Mouse (Mus musculus) cortical plate, adult 2 months (tissue): ENCODE data around the gene Hmgn1. TPM values are rescaled to one million over a fixed set of nuclear protein-coding genes. Genes with fewer than 3 reads are reported as not detected.
A peak's percentile ranks its signal among the peaks of the same experiment; 100 is the strongest.

ENCODE experiments used
- H3K27ac ChIP-seq: fragments of 200-500 bp; 2 replicates; pipeline ENCODE4 v1.5.1; 2012; ENCODE audit warnings: low read length, control low read depth, inconsistent platforms; ENCODE audit not compliant: insufficient read depth
- H3K4me1 ChIP-seq: fragments of 200-500 bp; 2 replicates; pipeline ENCODE4 v1.6.1; 2011; ENCODE audit warnings: low read length; ENCODE audit not compliant: control insufficient read depth, insufficient read depth
- H3K4me3 ChIP-seq: fragments of 200-500 bp; 2 replicates; pipeline ENCODE4 v1.5.1; 2011; ENCODE audit warnings: mild to moderate bottlenecking, low read length, control low read depth; ENCODE audit not compliant: insufficient read depth
- CTCF ChIP-seq: fragments of 200-500 bp; IDR thresholded peaks from 2 replicates; pipeline ENCODE4 v1.5.1; 2011; ENCODE audit warnings: mild to moderate bottlenecking, control low read depth, low read length; ENCODE audit not compliant: insufficient read depth; ENCODE audit errors: extremely low read depth
- POLR2A ChIP-seq: fragments of 200-500 bp; IDR thresholded peaks from 2 replicates; pipeline ENCODE4 v1.6.1; 2011; ENCODE audit warnings: mild to moderate bottlenecking, low read length, control low read depth; ENCODE audit not compliant: insufficient read depth; ENCODE audit errors: extremely low read depth
- polyA plus RNA-seq: library from polyadenylated mRNA; depleted of rRNA; stranded (reverse); fragments of >200 nt; gene quantifications from 2 replicates; pipeline ENCODE4 v1.2.3, GENCODE M21; 2012

Gene Hmgn1
- polyA plus RNA-seq, 1 experiment: 70.3 TPM

DNA sequence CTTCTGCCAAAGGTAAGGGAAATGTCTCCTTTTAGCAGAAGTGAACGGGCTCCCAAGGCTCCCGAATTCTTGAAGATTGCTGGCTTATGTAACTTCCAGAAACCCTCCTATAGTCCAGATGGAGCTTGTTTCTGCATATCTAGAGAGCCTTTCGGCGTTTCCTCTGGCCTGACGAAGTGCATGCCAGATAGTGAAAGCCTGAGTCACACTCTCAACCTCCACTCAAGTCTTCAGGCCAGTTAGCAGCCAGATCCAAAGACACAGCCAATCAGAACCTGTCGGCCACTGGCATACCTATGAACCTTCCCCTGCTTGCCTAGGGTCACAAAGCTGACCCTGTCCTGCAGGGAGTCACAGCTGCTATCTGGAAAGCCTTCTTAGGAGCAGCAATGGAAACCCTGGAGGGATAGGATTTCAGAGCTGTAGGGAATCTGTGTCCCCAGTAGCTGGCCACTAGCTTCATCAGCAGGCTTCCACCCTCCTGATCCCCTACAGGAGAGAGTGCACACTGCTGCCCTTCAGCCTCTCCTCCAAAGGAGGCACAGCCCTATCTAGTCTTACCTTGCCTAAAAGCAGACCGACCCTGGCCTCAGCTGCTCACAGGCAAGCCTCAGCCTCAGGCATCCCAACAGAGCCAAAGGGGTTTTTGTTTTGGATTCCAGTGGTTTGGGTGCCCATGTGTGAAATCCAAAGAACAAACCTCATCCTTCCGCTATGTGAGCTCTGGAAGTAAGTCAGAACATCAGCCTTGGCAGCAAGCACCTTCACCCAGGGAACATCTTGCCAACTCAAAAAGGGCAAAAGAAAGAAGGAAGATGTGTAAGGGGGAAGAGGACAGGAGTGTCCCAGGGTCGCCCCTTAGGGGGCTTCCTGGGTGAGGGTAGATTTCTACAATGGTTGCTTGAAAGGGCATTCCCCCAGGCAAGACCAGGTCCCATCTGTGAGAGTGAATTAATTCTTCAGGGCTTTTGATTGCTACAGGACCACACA, 35.7 kb downstream of the Hmgn1 start:
- TF ChIP-seq POLR2A (no peak), CTCF (no peak)
- Histone ChIP-seq H3K4me1 (no peaks in the 10 kb centered on the region), H3K4me3 (no peak overlapping the region), H3K27ac (no peak overlapping the region)

DNA sequence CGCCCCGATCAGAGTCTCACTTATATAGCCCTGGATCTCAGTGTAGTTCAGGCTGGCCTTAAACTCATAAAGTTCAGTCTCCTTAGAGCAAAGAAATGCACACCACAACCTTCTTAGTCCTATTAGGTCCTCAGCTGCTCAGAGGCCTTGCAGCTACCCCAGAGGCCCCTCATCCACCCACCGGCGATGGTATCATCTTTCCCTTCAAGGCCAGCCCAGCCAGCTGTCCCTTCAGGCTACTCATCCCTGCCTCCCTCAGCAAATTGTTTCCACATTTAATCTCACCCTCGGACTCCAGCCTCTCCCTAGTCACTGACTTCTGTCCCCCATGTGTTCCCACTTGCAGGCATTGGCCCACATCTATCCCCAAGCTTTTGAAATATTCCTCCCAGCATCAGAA, 39.4 kb downstream of the Hmgn1 start:
- TF ChIP-seq POLR2A: no peak
- no peak for TF ChIP-seq CTCF
- Histone ChIP-seq H3K4me1 (no peaks in the 10 kb centered on the region), H3K4me3 (no peak overlapping the region), H3K27ac (no peak overlapping the region)

DNA sequence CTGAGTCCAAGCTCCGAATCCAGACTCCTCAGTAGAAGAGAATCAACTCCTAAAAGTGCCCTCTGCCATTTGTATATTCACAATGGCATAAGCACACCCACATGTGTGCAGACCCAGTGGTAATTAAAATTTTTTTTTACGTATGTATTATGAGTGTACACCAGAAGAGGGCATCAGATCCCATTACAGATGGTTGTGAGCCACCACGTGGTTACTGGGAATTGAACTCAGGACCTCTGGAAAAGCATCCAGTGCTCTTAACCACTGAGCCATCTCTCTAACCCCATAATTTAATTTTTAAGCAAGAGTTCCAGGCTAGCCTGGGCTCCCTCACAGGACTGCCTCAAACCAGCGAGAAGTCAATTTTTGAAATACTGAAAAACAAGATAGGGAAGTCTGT, 40.1 kb downstream of the Hmgn1 start:
- TF ChIP-seq POLR2A: no peak
- H3K27ac ChIP-seq: no peak overlapping the region
- H3K4me3 ChIP-seq: no peak overlapping the region
- no peaks in the 10 kb centered on the region for H3K4me1 ChIP-seq

DNA sequence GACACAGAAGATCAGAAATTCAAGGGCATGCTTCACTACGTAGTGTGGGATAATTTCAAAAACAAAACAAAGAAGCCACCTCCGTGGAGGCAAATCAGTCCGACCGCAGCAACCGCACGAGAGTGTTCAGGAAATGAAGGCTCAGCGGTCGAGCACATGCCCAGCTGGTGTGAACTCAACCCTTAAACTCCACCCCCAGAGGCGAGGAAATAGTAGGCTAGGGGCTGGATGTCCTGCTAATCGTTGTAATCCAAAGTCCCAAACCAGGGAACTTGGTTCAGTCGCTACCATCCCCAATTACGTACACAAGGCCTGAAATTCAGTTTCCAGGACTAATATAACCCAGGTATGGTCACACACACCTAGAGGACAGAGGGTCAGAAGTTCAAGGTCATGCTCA, 40.5 kb downstream of the Hmgn1 start:
- H3K4me3 ChIP-seq: no peak overlapping the region
- no peak overlapping the region for H3K27ac ChIP-seq
- no peak for TF ChIP-seq POLR2A
- TF ChIP-seq CTCF: no peak
- no peaks in the 10 kb centered on the region for H3K4me1 ChIP-seq

DNA sequence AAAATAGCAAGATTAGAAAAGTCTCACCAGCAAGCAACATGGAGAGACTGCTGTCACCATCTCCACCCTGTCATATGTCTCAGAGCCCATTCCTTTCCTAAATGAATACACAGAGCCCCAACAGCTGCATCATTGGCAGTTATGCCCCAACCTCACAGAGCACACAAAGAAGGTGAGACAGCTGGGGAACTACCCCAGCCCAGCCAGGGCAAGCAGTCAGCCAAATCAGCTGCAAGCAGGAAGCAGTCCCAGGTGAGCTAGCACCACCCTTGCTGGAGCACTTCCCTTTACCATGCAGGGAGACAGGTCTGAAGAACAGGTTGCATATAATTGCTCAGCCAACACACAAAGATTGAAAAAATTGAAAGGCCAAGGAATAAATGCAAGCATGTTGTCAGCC, 41.9 kb downstream of the Hmgn1 start:
- TF ChIP-seq POLR2A (no peak), CTCF (no peak)
- Histone ChIP-seq H3K4me1 (no peaks in the 10 kb centered on the region; the same call in 1 of the 2 replicates), H3K4me3 (no peak overlapping the region), H3K27ac (no peak overlapping the region)

DNA sequence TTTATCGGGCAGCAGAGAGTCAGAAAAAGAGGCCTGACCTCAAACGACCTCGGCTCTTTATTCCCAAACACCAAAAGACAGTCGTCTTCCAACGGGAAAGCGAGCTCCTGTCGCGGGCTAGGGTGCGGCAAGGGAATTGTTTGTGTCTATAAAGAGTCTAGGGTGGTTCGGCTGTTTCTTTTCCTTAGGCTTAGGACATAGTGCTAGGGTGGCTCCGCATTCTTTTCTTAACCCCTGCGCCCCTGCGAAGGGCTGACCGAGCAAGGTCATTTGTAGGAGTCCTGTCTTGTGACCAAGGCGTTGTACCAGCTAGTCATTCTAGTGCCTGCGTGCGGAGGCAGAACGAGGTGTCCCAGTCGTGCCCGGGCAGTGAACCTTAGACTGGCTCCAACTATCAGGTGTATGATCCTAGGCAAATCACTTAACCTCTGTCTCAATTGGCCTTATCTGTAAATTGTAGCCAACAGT, 44.3 kb downstream of the Hmgn1 start:
- TF ChIP-seq CTCF (no peak), POLR2A (no peak)
- Histone ChIP-seq H3K4me1 (peaks cover 1% of the 10 kb centered on the region; the same call in 1 of the 2 replicates), H3K4me3 (peak overlapping the region; percentile 62), H3K27ac (peak overlapping the region; percentile 97)

DNA sequence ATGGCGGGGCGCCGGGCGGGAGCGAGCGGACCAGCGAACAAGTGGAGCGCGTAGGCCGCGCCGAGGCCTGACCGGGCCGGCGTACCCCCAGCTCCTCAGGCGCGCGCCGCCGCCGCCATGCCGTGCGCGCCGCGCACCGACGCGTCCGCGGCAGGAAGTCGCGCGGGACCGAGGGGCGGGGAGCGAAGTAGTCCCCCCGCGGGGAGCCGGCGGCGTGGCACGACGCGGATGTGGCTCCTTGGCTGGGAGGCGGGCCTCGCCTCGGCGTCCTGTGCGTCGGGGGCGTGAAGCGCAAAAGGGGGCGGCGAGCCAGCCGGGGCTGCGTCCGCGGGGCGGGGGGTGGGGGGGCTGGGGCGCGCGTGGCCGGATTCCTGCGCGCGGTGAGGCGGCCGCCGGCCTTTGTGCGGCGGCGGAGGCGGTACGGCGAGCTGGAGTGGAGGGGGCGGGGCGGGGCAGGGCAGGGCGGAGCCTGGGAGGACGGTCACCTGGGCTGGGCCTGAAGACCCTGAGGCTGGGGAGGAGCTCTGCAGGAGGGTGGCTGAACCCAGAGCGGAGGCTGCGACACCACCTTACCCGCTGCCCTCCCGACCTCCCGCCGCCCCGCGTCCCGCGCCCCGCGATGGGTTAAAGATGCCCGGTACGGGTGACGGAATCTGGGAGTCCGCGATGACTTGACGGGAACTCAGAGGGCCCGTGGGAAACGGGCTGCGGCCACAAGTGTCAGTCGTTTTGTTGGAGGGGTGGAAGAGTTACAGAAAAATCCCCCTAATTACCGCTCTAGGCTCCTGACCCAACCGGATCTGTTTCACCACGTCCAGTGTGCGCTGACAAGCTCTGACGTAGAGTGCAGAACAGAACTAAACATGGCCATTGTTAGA, 45.0 kb downstream of the Hmgn1 start, which contains the start of gene Brwd1:
Gene Brwd1 (minus strand): TSS at position 226 of the 878 bp plus-strand sequence.
- Histone ChIP-seq H3K27ac (peak within 1 kb of the TSS; percentile 99), H3K4me1 (peaks cover 1% of the 10 kb centered on the region; the same call in 1 of the 2 replicates), H3K4me3 (peak within 1 kb of the TSS; percentile 62)
- TF ChIP-seq CTCF: no peak
- peak; percentile 73; the same call in 1 of the 2 replicates for TF ChIP-seq POLR2A

DNA sequence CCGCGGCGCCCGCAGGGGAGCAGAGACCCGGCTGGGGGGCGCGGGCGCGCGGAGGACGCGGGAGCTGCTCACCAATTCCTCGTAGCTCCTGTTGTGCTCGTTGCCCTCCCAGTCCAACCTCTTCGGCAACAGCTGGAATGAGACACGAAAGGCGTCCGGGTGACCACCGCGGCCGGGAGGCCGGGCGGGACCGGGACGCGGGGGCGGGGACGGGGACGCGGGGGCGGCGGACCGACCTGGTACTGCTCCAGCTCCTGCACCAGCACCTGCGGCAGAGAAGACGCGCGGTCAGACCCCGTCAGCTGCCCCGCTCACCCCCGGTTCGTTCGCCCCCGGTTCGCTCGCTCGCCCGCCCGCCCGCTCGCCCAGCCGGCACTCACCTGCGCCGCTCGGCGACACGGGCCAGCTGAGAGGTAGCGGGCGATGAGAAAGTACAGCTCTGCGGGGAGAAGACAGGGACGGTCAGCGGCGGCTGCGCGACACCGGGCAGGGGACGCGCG, 45.7 kb downstream of the Hmgn1 start:
- Histone ChIP-seq H3K4me1 (peaks cover 1% of the 10 kb centered on the region; the same call in 1 of the 2 replicates), H3K27ac (peak overlapping the region; percentile 99), H3K4me3 (peak overlapping the region; percentile 62)
- TF ChIP-seq POLR2A (no peak), CTCF (no peak)

DNA sequence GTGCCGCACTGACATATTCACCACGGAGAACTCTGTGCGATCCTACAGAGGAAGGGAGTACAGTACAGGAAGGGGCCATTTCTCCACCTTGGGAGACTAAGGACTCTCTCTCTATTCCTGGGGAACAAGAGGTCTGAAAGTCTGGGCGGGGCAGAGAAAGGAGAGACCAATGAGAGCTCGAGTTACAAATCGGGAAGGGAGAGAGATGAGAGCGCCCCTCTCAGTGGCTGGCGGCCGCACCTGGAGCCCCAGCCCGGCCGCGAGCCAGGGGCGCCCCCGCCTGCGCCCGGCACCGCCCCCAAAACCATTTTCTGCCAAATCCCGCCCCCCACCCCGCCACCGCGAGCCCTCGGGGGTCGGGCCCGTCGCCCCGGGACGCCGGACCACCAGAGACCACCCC, 46.2 kb downstream of the Hmgn1 start:
- TF ChIP-seq CTCF: no peak
- H3K4me3 ChIP-seq: peak overlapping the region; percentile 62
- H3K4me1 ChIP-seq: peaks cover 1% of the 10 kb centered on the region; the same call in 1 of the 2 replicates
- peak overlapping the region; percentile 99; the same call in 1 of the 2 replicates for H3K27ac ChIP-seq
